Mouse (Mus musculus): ENCODE results near the gene Oxct2b.
A peak's percentile ranks its signal among the peaks of the same experiment; 100 is the strongest.

GRCm38 (mm10) chr4:123093064-123093776 is 22.8 kb upstream of the Oxct2b start:
- TF ChIP-seq CTCF (IDR thresholded peaks at IDR 0.05; ENCODE audit: low read depth): no peak
- TF ChIP-seq EP300 (IDR thresholded peaks at IDR 0.05; ENCODE audit: low read depth): peak; percentile 51; the same call in 1 of the 2 replicates
